Mouse (Mus musculus) layer of hippocampus, adult 18-20 months (tissue): ENCODE measurements around the gene Krt5. TPM values are rescaled to one million over a fixed set of nuclear protein-coding genes. Genes with fewer than 3 reads are reported as not detected.

ENCODE experiments used
- microRNA-seq, 2 experiments: library from miRNA; unstranded; fragments of <30 nt; microRNA quantifications; one replicate each; pipeline ENCODE4 v1.2.0; 2021
- total RNA-seq, 2 experiments: library from RNA; stranded (reverse); gene quantifications; 2 replicates each; pipeline ENCODE4 v1.2.3; 2021

The Krt5 gene
- total RNA-seq, 2 experiments from 2014 or later: 0.43 to 0.84 TPM

Small RNA genes lying within 50 kb of the gene (microRNA-seq; reads per million reads assigned to microRNA genes)
- 0 reads per million in 2 experiments for gene Gm44323
- gene Gm44342: 0 reads per million in 2 experiments
- gene Gm44383: 0 reads per million in 2 experiments

Other genes starting within 250 kb of the Krt5 start
- not detected for gene Krt81, start 249.1 kb downstream of the Krt5 start, total RNA-seq
- gene Krt86, start 239.4 kb downstream of the Krt5 start, total RNA-seq: under 1 TPM in 1 of 2 experiments, not detected in 1; 0.15 TPM
- not detected for gene Krt83, start 221.4 kb downstream of the Krt5 start, total RNA-seq
- not detected for gene Gm49425, start 195.6 kb downstream of the Krt5 start, total RNA-seq
- not detected for gene Krt84, start 180.1 kb downstream of the Krt5 start, total RNA-seq
- not detected for gene Krt82, start 162.2 kb downstream of the Krt5 start, total RNA-seq
- gene Krt90, start 149.9 kb downstream of the Krt5 start, total RNA-seq: not detected
- gene Krt75, start 139.0 kb downstream of the Krt5 start, total RNA-seq: not detected
- not detected for gene Gm5414, start 84.7 kb downstream of the Krt5 start, total RNA-seq
- not detected for gene Gm5478, start 65.5 kb downstream of the Krt5 start, total RNA-seq
- not detected for gene Krt6b, start 32.6 kb downstream of the Krt5 start, total RNA-seq
- not detected for gene Krt6a, start 18.6 kb downstream of the Krt5 start, total RNA-seq
- not detected for gene Krt71, start 30.2 kb upstream of the Krt5 start, total RNA-seq
- gene Krt72, start 73.6 kb upstream of the Krt5 start, total RNA-seq: not detected
- gene Krt73, start 89.4 kb upstream of the Krt5 start, total RNA-seq: 1 to 10 TPM; 6.3 to 7.8 TPM
- gene Krt2, start 105.3 kb upstream of the Krt5 start, total RNA-seq: 10 to 100 TPM in 1 of 2 experiments, 1 to 10 TPM in 1; 7.3 to 10.5 TPM
- gene Krt1, start 137.9 kb upstream of the Krt5 start, total RNA-seq: 1 to 10 TPM; 2.7 to 4.0 TPM
- 10 to 100 TPM; 12.5 to 19.0 TPM for gene Krt77, start 156.8 kb upstream of the Krt5 start, total RNA-seq
- gene Krt76, start 180.0 kb upstream of the Krt5 start, total RNA-seq: not detected
- gene Krt4, start 211.8 kb upstream of the Krt5 start, total RNA-seq: not detected
- gene Krt79, start 227.4 kb upstream of the Krt5 start, total RNA-seq: under 1 TPM; 0.20 to 0.45 TPM
- gene Krt78, start 241.4 kb upstream of the Krt5 start, total RNA-seq: not detected